Mouse (Mus musculus): ENCODE measurements around the gene Atp6v0a1. TPM values are rescaled to one million over a fixed set of nuclear protein-coding genes. Genes with fewer than 3 reads are reported as not detected.

The Atp6v0a1 gene
- polyA plus RNA-seq, 1 experiment, result 33.7 TPM

DNA sequence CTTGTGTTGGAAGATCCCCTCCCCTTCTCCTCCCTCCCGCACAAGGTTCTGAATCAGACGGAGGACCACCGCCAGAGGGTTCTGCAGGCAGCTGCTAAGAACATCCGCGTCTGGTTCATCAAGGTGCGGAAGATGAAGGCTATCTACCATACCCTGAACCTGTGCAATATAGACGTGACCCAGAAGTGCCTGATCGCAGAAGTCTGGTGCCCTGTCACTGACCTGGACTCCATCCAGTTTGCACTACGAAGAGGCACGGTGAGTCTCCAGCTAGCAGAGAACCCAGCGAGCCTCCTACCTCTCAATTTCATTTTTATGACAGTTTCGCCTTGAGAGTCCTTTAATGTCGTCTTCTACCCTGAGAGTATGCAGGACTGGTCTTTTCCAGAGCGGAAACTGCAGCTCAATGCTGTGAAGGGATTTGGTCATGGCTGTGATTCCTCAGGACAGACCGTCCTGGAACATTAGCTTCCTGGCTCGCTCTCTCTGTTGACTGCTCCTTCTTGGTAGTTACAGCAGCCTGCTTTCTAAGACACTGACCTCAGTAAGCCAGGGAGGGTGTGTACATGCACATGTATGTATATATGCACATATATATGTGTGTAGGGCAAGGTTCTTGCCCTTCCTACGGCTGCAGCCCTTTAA, 24.7 kb downstream of the Atp6v0a1 start:
- no peaks in the 10 kb centered on the region for H3K9me3 ChIP-seq (replicated peaks; ENCODE audit: control insufficient read depth, insufficient read depth, low read length, poor library complexity, severe bottlenecking)
- TF ChIP-seq EP300 (IDR thresholded peaks at IDR 0.05; ENCODE audit: insufficient read depth, low read depth, low read length) (no peak), CTCF (IDR thresholded peaks at IDR 0.05; ENCODE audit: low read depth, low read length) (no peak), POLR2A (IDR thresholded peaks at IDR 0.05; ENCODE audit: insufficient read depth, low read length) (no peak)
- H3K4me1 ChIP-seq (ENCODE audit: control insufficient read depth, insufficient read depth, low read length), result no peaks in the 10 kb centered on the region
- 0 out of 2 replicates have a peak, but pooled peaks cover 5% of the 10 kb centered on the region for H3K36me3 ChIP-seq (ENCODE audit: control insufficient read depth, insufficient read depth, low read length, poor library complexity, severe bottlenecking)
- H3K4me3 ChIP-seq (ENCODE audit: low read depth, low read length), result no peak overlapping the region
- H3K27ac ChIP-seq (ENCODE audit: insufficient read depth, low read length), result no peak overlapping the region
- H3K27me3 ChIP-seq (ENCODE audit: control insufficient read depth, insufficient read depth, low read length, poor library complexity, severe bottlenecking), result no peaks in the 10 kb centered on the region
- H3K9ac ChIP-seq (ENCODE audit: low read depth, poor library complexity, severe bottlenecking), result no peak overlapping the region

DNA sequence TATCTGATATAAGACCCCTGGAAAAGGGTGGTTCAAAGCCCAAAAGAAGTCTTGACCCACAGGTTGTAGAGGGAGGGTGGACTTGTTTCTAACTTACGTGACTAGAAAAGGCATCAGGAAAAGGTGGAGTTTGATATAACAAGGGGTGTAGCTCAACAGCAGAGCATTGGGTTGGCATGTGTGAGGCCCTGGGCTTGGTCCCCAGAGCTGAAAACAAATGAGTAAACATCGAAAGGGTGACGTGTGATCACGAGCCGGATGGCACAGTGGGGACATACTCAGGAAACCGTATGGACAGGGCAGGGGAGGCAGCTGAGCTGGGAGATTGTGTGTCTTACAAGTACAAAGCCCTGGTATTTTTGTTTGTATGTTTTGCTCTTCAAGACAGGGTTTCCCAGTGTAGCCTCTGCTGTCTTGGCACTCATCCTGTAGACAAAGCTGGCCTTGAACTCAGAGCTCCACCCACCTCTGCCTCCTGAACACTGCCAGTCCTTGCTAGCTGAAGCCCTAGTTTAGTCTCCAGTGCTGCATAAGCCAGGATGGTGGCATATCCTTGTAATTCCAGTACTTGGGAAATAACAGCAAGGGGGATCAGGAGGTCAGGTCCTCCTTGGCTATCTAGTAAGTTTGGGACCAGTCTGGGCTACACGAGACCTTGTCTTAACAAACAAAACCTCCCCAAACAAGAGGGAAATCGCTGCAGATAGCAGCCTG, 25.5 kb downstream of the Atp6v0a1 start:
- H3K36me3 ChIP-seq (ENCODE audit: control insufficient read depth, insufficient read depth, low read length, poor library complexity, severe bottlenecking), result 0 out of 2 replicates have a peak, but pooled peaks cover 5% of the 10 kb centered on the region
- TF ChIP-seq POLR2A (IDR thresholded peaks at IDR 0.05; ENCODE audit: insufficient read depth, low read length) (no peak), EP300 (IDR thresholded peaks at IDR 0.05; ENCODE audit: insufficient read depth, low read depth, low read length) (no peak), CTCF (IDR thresholded peaks at IDR 0.05; ENCODE audit: low read depth, low read length) (no peak)
- no peak overlapping the region for H3K27ac ChIP-seq (ENCODE audit: insufficient read depth, low read length)

DNA sequence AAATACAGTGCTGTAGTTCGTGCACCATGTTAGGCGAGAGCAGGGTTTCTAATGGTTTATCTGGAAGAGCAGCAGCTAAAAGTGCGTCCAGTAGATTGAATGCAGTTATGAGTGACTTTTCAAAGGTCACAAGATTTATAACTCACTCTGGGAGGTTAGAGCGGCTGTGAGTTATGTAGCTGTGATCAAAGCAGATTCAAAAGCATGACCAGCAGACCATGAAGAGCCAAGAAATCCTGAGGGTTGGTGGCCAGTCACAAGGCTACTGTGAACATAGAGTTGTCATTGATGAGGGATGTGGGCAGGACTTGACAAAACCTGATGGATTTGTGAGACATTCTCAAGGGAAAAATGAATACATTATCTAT, 26.1 kb downstream of the Atp6v0a1 start:
- H3K27ac ChIP-seq (ENCODE audit: insufficient read depth, low read length), result no peak overlapping the region
- H3K36me3 ChIP-seq (ENCODE audit: control insufficient read depth, insufficient read depth, low read length, poor library complexity, severe bottlenecking), result 0 out of 2 replicates have a peak, but pooled peaks cover 5% of the 10 kb centered on the region
- no peak for TF ChIP-seq EP300 (IDR thresholded peaks at IDR 0.05; ENCODE audit: insufficient read depth, low read depth, low read length)
- no peak for TF ChIP-seq POLR2A (IDR thresholded peaks at IDR 0.05; ENCODE audit: insufficient read depth, low read length)
- no peak for TF ChIP-seq CTCF (IDR thresholded peaks at IDR 0.05; ENCODE audit: low read depth, low read length)
- no peaks in the 10 kb centered on the region for H3K4me1 ChIP-seq (ENCODE audit: control insufficient read depth, insufficient read depth, low read length)
- no peaks in the 10 kb centered on the region for H3K27me3 ChIP-seq (ENCODE audit: control insufficient read depth, insufficient read depth, low read length, poor library complexity, severe bottlenecking)
- H3K9me3 ChIP-seq (replicated peaks; ENCODE audit: control insufficient read depth, insufficient read depth, low read length, poor library complexity, severe bottlenecking), result no peaks in the 10 kb centered on the region
- no peak overlapping the region for H3K9ac ChIP-seq (ENCODE audit: low read depth, poor library complexity, severe bottlenecking)
- H3K4me3 ChIP-seq (ENCODE audit: low read depth, low read length), result no peak overlapping the region

More for the DNA sequence above, 25.5 kb downstream of the Atp6v0a1 start:
- Histone ChIP-seq H3K27me3 (ENCODE audit: control insufficient read depth, insufficient read depth, low read length, poor library complexity, severe bottlenecking) (no peaks in the 10 kb centered on the region), H3K9me3 (replicated peaks; ENCODE audit: control insufficient read depth, insufficient read depth, low read length, poor library complexity, severe bottlenecking) (no peaks in the 10 kb centered on the region), H3K9ac (ENCODE audit: low read depth, poor library complexity, severe bottlenecking) (no peak overlapping the region), H3K4me1 (ENCODE audit: control insufficient read depth, insufficient read depth, low read length) (no peaks in the 10 kb centered on the region), H3K4me3 (ENCODE audit: low read depth, low read length) (no peak overlapping the region)

DNA sequence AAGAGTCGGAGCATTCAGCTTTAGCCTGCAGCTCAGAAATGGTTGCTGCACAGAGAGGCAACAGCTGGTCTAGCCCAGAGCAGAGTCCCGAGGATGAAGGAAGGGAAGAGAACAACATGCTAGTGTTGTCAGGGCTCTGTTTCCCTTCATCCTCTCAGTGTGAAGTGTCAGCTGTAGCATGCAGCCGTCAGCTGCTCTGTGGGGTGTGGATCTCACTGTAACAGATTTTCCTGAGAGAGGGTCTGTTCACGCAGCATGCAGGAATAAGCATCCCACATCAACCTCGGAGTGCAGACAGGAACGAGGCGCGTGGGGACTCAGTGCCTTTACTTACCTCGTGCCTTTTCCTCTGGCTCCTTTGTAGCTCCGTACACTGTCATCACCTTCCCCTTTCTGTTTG, 28.5 kb downstream of the Atp6v0a1 start:
- no peak overlapping the region for H3K9ac ChIP-seq (ENCODE audit: low read depth, poor library complexity, severe bottlenecking)
- H3K27me3 ChIP-seq (ENCODE audit: control insufficient read depth, insufficient read depth, low read length, poor library complexity, severe bottlenecking), result no peaks in the 10 kb centered on the region
- H3K9me3 ChIP-seq (replicated peaks; ENCODE audit: control insufficient read depth, insufficient read depth, low read length, poor library complexity, severe bottlenecking), result no peaks in the 10 kb centered on the region
- no peak overlapping the region for H3K4me3 ChIP-seq (ENCODE audit: low read depth, low read length)
- TF ChIP-seq EP300 (IDR thresholded peaks at IDR 0.05; ENCODE audit: insufficient read depth, low read depth, low read length) (no peak), POLR2A (IDR thresholded peaks at IDR 0.05; ENCODE audit: insufficient read depth, low read length) (no peak), CTCF (IDR thresholded peaks at IDR 0.05; ENCODE audit: low read depth, low read length) (no peak)
- no peak overlapping the region for H3K27ac ChIP-seq (ENCODE audit: insufficient read depth, low read length)
- no peaks in the 10 kb centered on the region for H3K4me1 ChIP-seq (ENCODE audit: control insufficient read depth, insufficient read depth, low read length)
- 0 out of 2 replicates have a peak, but pooled peaks cover 3% of the 10 kb centered on the region for H3K36me3 ChIP-seq (ENCODE audit: control insufficient read depth, insufficient read depth, low read length, poor library complexity, severe bottlenecking)

DNA sequence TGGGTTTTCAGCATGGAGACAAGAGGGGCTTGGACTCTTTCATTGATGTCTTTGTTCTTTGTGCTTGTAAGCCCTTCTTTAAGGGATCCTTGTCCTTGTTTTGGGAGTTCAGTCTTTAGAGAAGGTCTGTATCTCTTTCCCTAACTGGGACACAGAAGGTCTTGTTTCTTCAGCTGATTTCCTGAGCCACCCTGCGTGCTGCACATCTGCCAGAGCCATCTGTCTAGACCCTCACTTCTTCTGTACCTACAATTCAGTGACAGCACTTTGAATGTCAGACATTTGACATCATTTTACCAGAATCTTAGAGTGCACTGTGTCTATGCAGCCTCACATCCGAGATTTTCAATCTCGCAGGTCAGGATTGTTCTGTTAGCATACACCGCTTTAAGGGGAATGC, 36.6 kb downstream of the Atp6v0a1 start:
- TF ChIP-seq CTCF (IDR thresholded peaks at IDR 0.05; ENCODE audit: low read depth, low read length) (no peak), EP300 (IDR thresholded peaks at IDR 0.05; ENCODE audit: insufficient read depth, low read depth, low read length) (no peak)
- no peak overlapping the region for H3K9ac ChIP-seq (ENCODE audit: low read depth, poor library complexity, severe bottlenecking)
- no peak overlapping the region for H3K4me3 ChIP-seq (ENCODE audit: low read depth, low read length)
- no peaks in the 10 kb centered on the region for H3K4me1 ChIP-seq (ENCODE audit: control insufficient read depth, insufficient read depth, low read length)
- H3K36me3 ChIP-seq (ENCODE audit: control insufficient read depth, insufficient read depth, low read length, poor library complexity, severe bottlenecking), result no peaks in the 10 kb centered on the region
- H3K27me3 ChIP-seq (ENCODE audit: control insufficient read depth, insufficient read depth, low read length, poor library complexity, severe bottlenecking), result no peaks in the 10 kb centered on the region
- no peak overlapping the region for H3K27ac ChIP-seq (ENCODE audit: insufficient read depth, low read length)
- no peaks in the 10 kb centered on the region for H3K9me3 ChIP-seq (replicated peaks; ENCODE audit: control insufficient read depth, insufficient read depth, low read length, poor library complexity, severe bottlenecking)

DNA sequence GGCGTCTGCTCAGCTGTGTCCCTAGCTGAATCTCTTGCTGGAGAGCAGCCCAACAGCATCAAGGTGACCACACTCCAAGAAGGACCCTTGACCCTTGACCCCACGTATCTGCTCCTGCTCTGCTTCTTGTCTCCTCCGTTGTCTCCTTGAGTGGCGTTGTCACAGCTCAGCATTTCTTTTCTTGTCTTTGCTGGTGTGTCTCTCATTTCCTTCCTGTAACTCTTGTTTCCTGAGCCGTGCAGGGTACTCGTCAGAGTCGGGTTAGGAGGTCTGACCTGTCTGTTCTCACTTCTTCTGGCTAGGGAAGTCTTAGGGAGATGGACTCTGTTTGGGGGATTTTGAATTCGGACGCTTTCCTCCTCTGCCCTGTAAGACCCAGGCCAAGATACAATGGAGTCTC, 37.2 kb downstream of the Atp6v0a1 start:
- H3K27me3 ChIP-seq (ENCODE audit: control insufficient read depth, insufficient read depth, low read length, poor library complexity, severe bottlenecking), result no peaks in the 10 kb centered on the region
- no peaks in the 10 kb centered on the region for H3K36me3 ChIP-seq (ENCODE audit: control insufficient read depth, insufficient read depth, low read length, poor library complexity, severe bottlenecking)
- TF ChIP-seq CTCF (IDR thresholded peaks at IDR 0.05; ENCODE audit: low read depth, low read length), result no peak
- no peak for TF ChIP-seq POLR2A (IDR thresholded peaks at IDR 0.05; ENCODE audit: insufficient read depth, low read length)
- TF ChIP-seq EP300 (IDR thresholded peaks at IDR 0.05; ENCODE audit: insufficient read depth, low read depth, low read length), result no peak
- no peaks in the 10 kb centered on the region for H3K4me1 ChIP-seq (ENCODE audit: control insufficient read depth, insufficient read depth, low read length)
- H3K27ac ChIP-seq (ENCODE audit: insufficient read depth, low read length), result no peak overlapping the region
- H3K9ac ChIP-seq (ENCODE audit: low read depth, poor library complexity, severe bottlenecking), result no peak overlapping the region
- no peaks in the 10 kb centered on the region for H3K9me3 ChIP-seq (replicated peaks; ENCODE audit: control insufficient read depth, insufficient read depth, low read length, poor library complexity, severe bottlenecking)
- no peak overlapping the region for H3K4me3 ChIP-seq (ENCODE audit: low read depth, low read length)
